Mouse (Mus musculus): Measurements from ENCODE around the gene Cyp2j7.
"Not testable (repeated sequence)": the region's sequence is repeated elsewhere in the genome, so short reads cannot be mapped to it uniquely, and the experiment has no call there.

The Cyp2j7 gene

DNA sequence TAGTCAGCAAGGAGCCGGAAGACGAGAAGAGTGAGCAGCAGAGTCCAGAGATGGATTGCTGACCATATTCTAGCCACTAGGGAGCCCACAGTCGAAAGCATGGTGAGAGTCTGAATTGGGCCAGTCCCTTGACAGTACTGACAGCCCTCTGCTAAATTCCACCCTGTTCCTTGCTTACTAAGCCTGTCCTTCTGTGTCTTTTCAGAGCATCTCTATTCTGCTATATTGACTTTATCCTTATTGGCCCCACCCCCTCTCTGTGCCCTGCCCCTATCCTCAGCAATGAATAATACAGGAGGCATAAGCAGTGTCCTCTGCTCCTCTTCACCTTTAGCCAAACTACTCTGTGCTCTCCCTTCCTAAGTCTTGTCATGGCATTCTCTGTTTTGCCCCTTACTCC, at the start of gene Cyp2j7:
Cyp2j7 (minus strand) TSS at position 101 of the 400 bp plus-strand sequence.
- DNase-seq, result no peak

GRCm38 (mm10) chr4:96276896-96277295, 40.4 kb upstream of the Cyp2j7 start:
- DNase-seq, result not testable (repeated sequence)

GRCm38 (mm10) chr4:96273907-96274306, 37.4 kb upstream of the Cyp2j7 start:
- DNase-seq, result peak in 1 of 2 experiments; percentile 4

GRCm38 (mm10) chr4:96196701-96197100, 39.8 kb downstream of the Cyp2j7 start:
- DNase-seq, result no peak

- not testable (repeated sequence) for DNase-seq
Measured at GRCm38 (mm10) chr4:96189321-96189720, 47.1 kb downstream of the Cyp2j7 start.

DNA sequence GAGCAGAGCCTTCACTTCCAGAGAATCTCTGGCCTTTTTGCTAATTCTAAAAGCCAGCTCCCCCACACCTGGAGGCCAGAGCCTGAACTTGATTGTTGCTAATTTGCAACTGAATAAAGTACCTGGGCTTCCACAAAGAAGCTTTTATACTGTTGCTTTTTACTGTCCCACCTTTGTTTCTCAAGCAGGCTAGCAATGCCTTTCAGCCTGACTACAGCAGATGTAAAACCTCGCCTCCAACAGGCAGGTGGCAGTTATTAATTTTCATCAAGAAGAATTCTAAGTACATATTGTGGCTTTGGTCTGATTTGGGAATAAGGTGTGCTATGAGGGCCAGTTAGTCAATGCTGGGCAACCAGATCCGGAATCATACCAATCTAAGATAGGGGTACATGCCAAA, 47.8 kb downstream of the Cyp2j7 start:
- not testable (repeated sequence) for DNase-seq

GRCm38 (mm10) chr4:96188146-96188545, 48.3 kb downstream of the Cyp2j7 start:
- DNase-seq, result not testable (repeated sequence)

- not testable (repeated sequence) for DNase-seq
Measured at GRCm38 (mm10) chr4:96184716-96185115, 51.7 kb downstream of the Cyp2j7 start.

- no peak for DNase-seq
Measured at GRCm38 (mm10) chr4:96162839-96163238, 73.6 kb downstream of the Cyp2j7 start.

- DNase-seq, result no peak
Measured at GRCm38 (mm10) chr4:96161575-96161974, 74.9 kb downstream of the Cyp2j7 start.

All from lung, postnatal 4 days (tissue).